Mouse (Mus musculus): ENCODE measurements at regions not wholly inside any gene's neighbourhood (a gene's known extent, or its start where the extent isn't known, plus 50 kb on each side); places are given as distances from the start of the nearest gene placed in this dataset.
A peak's percentile ranks its signal among the peaks of the same experiment; 100 is the strongest.

GRCm38 (mm10) chr7:71234176-71234769, 117.0 kb downstream of the Gm10295 start:
- H3K4me3 ChIP-seq (replicated peaks) = no peak overlapping the region
- H3K36me3 ChIP-seq = no peaks in the 10 kb centered on the region
- H3K27ac ChIP-seq (replicated peaks) = no peak overlapping the region
- WGBS = 60% methylated on average over 5 of the region's 5 CpGs
- no peak for ATAC-seq (ENCODE audit: low FRiP score)
- H3K9me3 ChIP-seq (replicated peaks) = no peaks in the 10 kb centered on the region
- H3K4me1 ChIP-seq = 0 out of 2 replicates have a peak, but pooled peaks cover 3% of the 10 kb centered on the region
- H3K4me2 ChIP-seq = no peak overlapping the region
- H3K9ac ChIP-seq (replicated peaks) = no peak overlapping the region
- no peaks in the 10 kb centered on the region for H3K27me3 ChIP-seq (replicated peaks)

- Histone ChIP-seq H3K4me3 (replicated peaks) (no peak overlapping the region), H3K9ac (replicated peaks) (no peak overlapping the region), H3K36me3 (no peaks in the 10 kb centered on the region), H3K27me3 (replicated peaks) (no peaks in the 10 kb centered on the region), H3K4me1 (0 out of 2 replicates have a peak, but pooled peaks cover 3% of the 10 kb centered on the region), H3K27ac (replicated peaks) (no peak overlapping the region), H3K4me2 (no peak overlapping the region), H3K9me3 (replicated peaks) (no peaks in the 10 kb centered on the region)
- no peak for ATAC-seq (ENCODE audit: low FRiP score)
- WGBS = 86% methylated on average over 8 of the region's 8 CpGs
These were observed 118.2 kb downstream of the Gm10295 start for GRCm38 (mm10) chr7:71232821-71233815.

- H3K27ac ChIP-seq (replicated peaks) = no peak overlapping the region
These were observed 120.3 kb downstream of the Gm10295 start for GRCm38 (mm10) chr7:71230901-71231477.

GRCm38 (mm10) chr7:71229183-71229582, 122.1 kb downstream of the Gm10295 start:
- Histone ChIP-seq H3K9me3 (replicated peaks) (no peaks in the 10 kb centered on the region), H3K4me1 (0 out of 2 replicates have a peak, but pooled peaks cover 3% of the 10 kb centered on the region), H3K27ac (replicated peaks) (no peak overlapping the region), H3K9ac (replicated peaks) (no peak overlapping the region), H3K4me3 (replicated peaks) (no peak overlapping the region), H3K4me2 (no peak overlapping the region), H3K27me3 (replicated peaks) (no peaks in the 10 kb centered on the region), H3K36me3 (no peaks in the 10 kb centered on the region)
- WGBS = 71% methylated on average over 3 of the region's 3 CpGs
- ATAC-seq (ENCODE audit: low FRiP score) = no peak

More at GRCm38 (mm10) chr7:71230901-71231477, 120.3 kb downstream of the Gm10295 start:
- no peaks in the 10 kb centered on the region for H3K36me3 ChIP-seq
- no peak for ATAC-seq (ENCODE audit: low FRiP score)
- no peaks in the 10 kb centered on the region for H3K9me3 ChIP-seq (replicated peaks)
- no peak overlapping the region for H3K9ac ChIP-seq (replicated peaks)
- H3K4me2 ChIP-seq = no peak overlapping the region
- H3K4me3 ChIP-seq (replicated peaks) = no peak overlapping the region
- no peaks in the 10 kb centered on the region for H3K27me3 ChIP-seq (replicated peaks)
- 0 out of 2 replicates have a peak, but pooled peaks cover 3% of the 10 kb centered on the region for H3K4me1 ChIP-seq
- WGBS = 77% methylated on average over 4 of the region's 4 CpGs

- Histone ChIP-seq H3K4me3 (replicated peaks) (no peak overlapping the region), H3K27ac (replicated peaks) (no peak overlapping the region), H3K9ac (replicated peaks) (no peak overlapping the region), H3K4me2 (no peak overlapping the region), H3K9me3 (replicated peaks) (no peaks in the 10 kb centered on the region), H3K27me3 (replicated peaks) (no peaks in the 10 kb centered on the region), H3K36me3 (no peaks in the 10 kb centered on the region), H3K4me1 (no peaks in the 10 kb centered on the region)
- no peak for ATAC-seq (ENCODE audit: low FRiP score)
- WGBS = 81% methylated on average over 9 of the region's 9 CpGs
These were observed 126.9 kb downstream of the Gm10295 start for GRCm38 (mm10) chr7:71224320-71224865.

- H3K9me3 ChIP-seq (replicated peaks) = no peaks in the 10 kb centered on the region
- H3K4me1 ChIP-seq = no peaks in the 10 kb centered on the region
- no peak overlapping the region for H3K27ac ChIP-seq (replicated peaks)
- no peak overlapping the region for H3K4me3 ChIP-seq (replicated peaks)
- ATAC-seq (ENCODE audit: low FRiP score) = no peak
- 71% methylated on average over 17 of the region's 17 CpGs for WGBS
- H3K36me3 ChIP-seq = no peaks in the 10 kb centered on the region
- no peak overlapping the region for H3K9ac ChIP-seq (replicated peaks)
- H3K27me3 ChIP-seq (replicated peaks) = no peaks in the 10 kb centered on the region
- H3K4me2 ChIP-seq = no peak overlapping the region
These were observed 127.6 kb downstream of the Gm10295 start for GRCm38 (mm10) chr7:71223513-71224319.

GRCm38 (mm10) chr7:71217344-71217743, 133.9 kb downstream of the Gm10295 start:
- H3K4me2 ChIP-seq = no peak overlapping the region
- no peak overlapping the region for H3K9ac ChIP-seq (replicated peaks)
- H3K9me3 ChIP-seq (replicated peaks) = no peaks in the 10 kb centered on the region
- H3K27ac ChIP-seq (replicated peaks) = no peak overlapping the region
- H3K4me1 ChIP-seq = no peaks in the 10 kb centered on the region
- no peaks in the 10 kb centered on the region for H3K36me3 ChIP-seq
- H3K27me3 ChIP-seq (replicated peaks) = no peaks in the 10 kb centered on the region
- WGBS = 87% methylated on average over 7 of the region's 7 CpGs
- no peak for ATAC-seq (ENCODE audit: low FRiP score)
- no peak overlapping the region for H3K4me3 ChIP-seq (replicated peaks)

GRCm38 (mm10) chr7:71216808-71217207, 134.5 kb downstream of the Gm10295 start:
- 51% methylated on average over 2 of the region's 2 CpGs for WGBS
- H3K4me3 ChIP-seq (replicated peaks) = no peak overlapping the region
- H3K27me3 ChIP-seq (replicated peaks) = no peaks in the 10 kb centered on the region
- H3K9me3 ChIP-seq (replicated peaks) = no peaks in the 10 kb centered on the region
- ATAC-seq (ENCODE audit: low FRiP score) = no peak
- H3K4me1 ChIP-seq = no peaks in the 10 kb centered on the region
- H3K36me3 ChIP-seq = no peaks in the 10 kb centered on the region
- H3K9ac ChIP-seq (replicated peaks) = no peak overlapping the region
- no peak overlapping the region for H3K4me2 ChIP-seq
- H3K27ac ChIP-seq (replicated peaks) = no peak overlapping the region

GRCm38 (mm10) chr7:71214500-71215055, 136.7 kb downstream of the Gm10295 start:
- 51% methylated on average over 13 of the region's 13 CpGs for WGBS
- H3K27me3 ChIP-seq (replicated peaks) = no peaks in the 10 kb centered on the region
- H3K4me1 ChIP-seq = no peaks in the 10 kb centered on the region
- no peak for ATAC-seq (ENCODE audit: low FRiP score)
- no peaks in the 10 kb centered on the region for H3K9me3 ChIP-seq (replicated peaks)
- H3K36me3 ChIP-seq = no peaks in the 10 kb centered on the region
- no peak overlapping the region for H3K9ac ChIP-seq (replicated peaks)
- H3K4me2 ChIP-seq = no peak overlapping the region
- no peak overlapping the region for H3K4me3 ChIP-seq (replicated peaks)
- H3K27ac ChIP-seq (replicated peaks) = no peak overlapping the region

- Histone ChIP-seq H3K9me3 (replicated peaks) (no peaks in the 10 kb centered on the region), H3K4me2 (peak overlapping the region; percentile 31), H3K36me3 (no peaks in the 10 kb centered on the region), H3K4me1 (peaks cover 11% of the 10 kb centered on the region), H3K9ac (replicated peaks) (no peak overlapping the region), H3K27ac (replicated peaks) (no peak overlapping the region), H3K4me3 (replicated peaks) (no peak overlapping the region), H3K27me3 (replicated peaks) (no peaks in the 10 kb centered on the region)
- ATAC-seq (ENCODE audit: low FRiP score) = no peak
- 20% methylated on average over 7 of the region's 7 CpGs for WGBS
These were observed 158.2 kb downstream of the Gm10295 start for GRCm38 (mm10) chr7:71193131-71193530.

Data from neural tube, embryonic 15.5 days (tissue).